Mouse (Mus musculus) MEL (cell line): ENCODE data around the gene Cnpy3.

Source experiments
- CTCF ChIP-seq, 3 experiments: IDR thresholded peaks in 2 of 3; conservative IDR thresholded peaks in 1 of 3; 2 replicates each; pipeline ENCODE4 v1.5.1; 2011 to 2012; ENCODE audit warnings: low read length in 3 of 3, low read depth in 2 of 3, mild to moderate bottlenecking in 2 of 3, improper control_type of control experiment in 1 of 3, inconsistent platforms in 1 of 3, mixed read lengths in 1 of 3, moderate library complexity in 1 of 3; ENCODE audit not compliant: control insufficient read depth in 1 of 3, insufficient read depth in 1 of 3, poor library complexity in 1 of 3, severe bottlenecking in 1 of 3
- GATA1 ChIP-seq: IDR thresholded peaks from 2 replicates; pipeline ENCODE4 v1.6.1; 2011; ENCODE audit warnings: low read depth, low read length, improper control_type of control experiment
- POLR2A ChIP-seq, 2 experiments: IDR thresholded peaks; 2 replicates each; pipeline ENCODE4 v1.6.1; 2011 to 2012; ENCODE audit warnings: low read length in 2 of 2, mild to moderate bottlenecking in 2 of 2, control low read depth in 1 of 2, improper control_type of control experiment in 1 of 2, low read depth in 1 of 2, moderate library complexity in 1 of 2; ENCODE audit not compliant: control insufficient read depth in 1 of 2, insufficient read depth in 1 of 2, poor library complexity in 1 of 2

DNA sequence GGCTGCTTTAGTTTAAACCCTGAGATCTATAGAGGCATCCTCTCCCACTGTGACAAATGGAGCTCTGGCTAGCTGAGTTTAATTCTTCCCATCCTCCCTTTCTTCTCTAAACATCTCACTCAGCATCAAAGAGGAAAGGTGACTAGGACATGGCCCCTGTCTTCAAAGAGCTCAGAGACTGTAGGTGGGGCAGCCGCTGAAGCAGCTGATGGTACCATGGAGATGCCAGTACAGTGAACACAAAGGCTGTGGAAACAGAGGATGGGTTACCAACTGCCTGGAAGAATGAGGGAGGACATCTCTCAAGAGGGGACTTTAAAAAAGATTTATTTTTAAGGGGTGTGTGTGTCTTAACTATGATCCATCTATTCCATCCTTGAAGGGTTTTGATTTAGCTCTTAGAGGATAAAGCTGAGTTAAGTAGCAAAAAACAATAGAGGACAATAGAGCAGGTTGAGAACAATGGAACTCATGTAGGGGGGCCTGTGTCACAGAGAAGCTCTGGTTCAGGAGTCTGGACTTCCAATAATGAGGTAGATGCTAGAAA is 57.4 kb downstream of the Cnpy3 start:
- TF ChIP-seq POLR2A (IDR thresholded peaks at IDR 0.05; ENCODE audit: control insufficient read depth in 1 of 2, insufficient read depth in 1 of 2, low read depth in 1 of 2, low read length in 2 of 2, poor library complexity in 1 of 2) (no peak), GATA1 (no peak), CTCF (IDR thresholded peaks at IDR 0.05 in 2 of 3, conservative IDR thresholded peaks at IDR 0.05 in 1 of 3; ENCODE audit: control insufficient read depth in 1 of 3, insufficient read depth in 1 of 3, low read depth in 2 of 3, low read length in 3 of 3, poor library complexity in 1 of 3, severe bottlenecking in 1 of 3) (no peak)
